Mouse (Mus musculus) liver, embryonic 12.5 days (tissue): ENCODE results near the gene Ncoa1. TPM values are rescaled to one million over a fixed set of nuclear protein-coding genes. Genes with fewer than 3 reads are reported as not detected.
"Not testable (repeated sequence)": the region's sequence is repeated elsewhere in the genome, so short reads cannot be mapped to it uniquely, and the experiment has no call there.

Source experiments
- ATAC-seq: fragments of 200-750 bp; cut with Nextera tagmentation; 2 replicates; pipeline ENCODE4 v1.8.0; 2017; ENCODE audit warnings: moderate number of reproducible peaks, mild to moderate bottlenecking, moderate library complexity
- H3K27ac ChIP-seq: fragments of 300-500 bp; sonication (generic); 2 replicates; pipeline ENCODE4 v1.5.1; 2016; ENCODE audit warnings: mild to moderate bottlenecking
- H3K27me3 ChIP-seq: fragments of 300-500 bp; sonication (generic); replicated peaks from 2 replicates; pipeline ENCODE4 v1.6.1; 2016; ENCODE audit warnings: mild to moderate bottlenecking, moderate library complexity
- H3K36me3 ChIP-seq: fragments of 300-500 bp; sonication (generic); 2 replicates; pipeline ENCODE4 v1.6.1; 2016; ENCODE audit warnings: mild to moderate bottlenecking, moderate library complexity
- H3K4me1 ChIP-seq: fragments of 300-500 bp; sonication (generic); 2 replicates; pipeline ENCODE4 v1.6.1; 2016
- H3K4me2 ChIP-seq: fragments of 300-500 bp; sonication (generic); 2 replicates; pipeline ENCODE4 v1.6.1; 2016; ENCODE audit warnings: mild to moderate bottlenecking, moderate library complexity
- H3K4me3 ChIP-seq: fragments of 300-500 bp; sonication (generic); 2 replicates; pipeline ENCODE4 v1.5.1; 2016; ENCODE audit warnings: mild to moderate bottlenecking, moderate library complexity
- H3K9ac ChIP-seq: fragments of 300-500 bp; sonication (generic); 2 replicates; pipeline ENCODE4 v1.6.1; 2016; ENCODE audit warnings: mild to moderate bottlenecking, moderate library complexity
- H3K9me3 ChIP-seq: fragments of 300-500 bp; sonication (generic); replicated peaks from 2 replicates; pipeline ENCODE4 v1.6.1; 2016; ENCODE audit warnings: mild to moderate bottlenecking, moderate library complexity
- WGBS: fragments of 180-500 bp; shearing (Covaris S2); methylation state at CpG from one replicate; pipeline ENCODE4 v1.1.7; 2016; ENCODE audit not compliant: insufficient replicate concordance; 5-methylcytosine and 5-hydroxymethylcytosine counted together
- polyA plus RNA-seq: library from polyadenylated mRNA; unstranded; fragments of >200 nt; fragmentation: Nextera tagmentation; extraction: Ambion mirVana; gene quantifications from 2 replicates; pipeline ENCODE4 v1.2.1, GENCODE M21; 2016

Gene Ncoa1
- polyA plus RNA-seq, 1 experiment from 2014 or later, result 1.9 TPM

GRCm38 (mm10) chr12:4386077-4386719 lies 90.8 kb downstream of the Ncoa1 start:
- H3K36me3 ChIP-seq, result no peaks in the 10 kb centered on the region
- H3K9ac ChIP-seq, result no peak overlapping the region
- no peaks in the 10 kb centered on the region for H3K27me3 ChIP-seq
- no peaks in the 10 kb centered on the region for H3K4me1 ChIP-seq
- no peak overlapping the region for H3K27ac ChIP-seq
- WGBS, result 61% methylated on average over 3 of the region's 3 CpGs
- no peaks in the 10 kb centered on the region for H3K9me3 ChIP-seq
- no peak for ATAC-seq
- H3K4me2 ChIP-seq, result no peak overlapping the region
- no peak overlapping the region for H3K4me3 ChIP-seq

- Histone ChIP-seq H3K4me3 (no peak overlapping the region), H3K9me3 (no peaks in the 10 kb centered on the region), H3K27ac (no peak overlapping the region), H3K27me3 (no peaks in the 10 kb centered on the region), H3K9ac (no peak overlapping the region), H3K4me1 (no peaks in the 10 kb centered on the region), H3K4me2 (no peak overlapping the region), H3K36me3 (no peaks in the 10 kb centered on the region)
- WGBS, result 68% methylated on average over 3 of the region's 3 CpGs
- no peak for ATAC-seq
These were observed 93.9 kb downstream of the Ncoa1 start for GRCm38 (mm10) chr12:4383061-4383460.

- H3K9me3 ChIP-seq, result no peaks in the 10 kb centered on the region
- no peak overlapping the region for H3K27ac ChIP-seq
- WGBS, result 30% methylated on average over 7 of the region's 7 CpGs
- H3K4me1 ChIP-seq, result no peaks in the 10 kb centered on the region
- no peaks in the 10 kb centered on the region for H3K27me3 ChIP-seq
- H3K4me2 ChIP-seq, result no peak overlapping the region
- no peak overlapping the region for H3K4me3 ChIP-seq
- no peak for ATAC-seq
- no peak overlapping the region for H3K9ac ChIP-seq
- no peaks in the 10 kb centered on the region for H3K36me3 ChIP-seq
These were observed 97.6 kb downstream of the Ncoa1 start for GRCm38 (mm10) chr12:4379298-4379957.

GRCm38 (mm10) chr12:4376475-4376874 lies 100.5 kb downstream of the Ncoa1 start:
- Histone ChIP-seq H3K9ac (no peak overlapping the region), H3K4me2 (no peak overlapping the region), H3K27me3 (no peaks in the 10 kb centered on the region), H3K4me3 (no peak overlapping the region), H3K36me3 (no peaks in the 10 kb centered on the region), H3K27ac (no peak overlapping the region), H3K4me1 (no peaks in the 10 kb centered on the region), H3K9me3 (no peaks in the 10 kb centered on the region)
- 74% methylated on average over 4 of the region's 4 CpGs for WGBS
- no peak for ATAC-seq

- Histone ChIP-seq H3K9ac (no peak overlapping the region), H3K36me3 (no peaks in the 10 kb centered on the region), H3K27ac (no peak overlapping the region), H3K4me2 (no peak overlapping the region), H3K4me3 (no peak overlapping the region), H3K9me3 (no peaks in the 10 kb centered on the region), H3K4me1 (no peaks in the 10 kb centered on the region), H3K27me3 (no peaks in the 10 kb centered on the region)
- no peak for ATAC-seq
- 82% methylated on average over 6 of the region's 6 CpGs for WGBS
These were observed 102.0 kb downstream of the Ncoa1 start for GRCm38 (mm10) chr12:4374816-4375493.

GRCm38 (mm10) chr12:4371406-4371805 lies 105.6 kb downstream of the Ncoa1 start:
- no peak overlapping the region for H3K9ac ChIP-seq
- no peaks in the 10 kb centered on the region for H3K36me3 ChIP-seq
- no peak for ATAC-seq
- WGBS, result 39% methylated on average over 1 of the region's 1 CpGs
- H3K4me2 ChIP-seq, result no peak overlapping the region
- H3K4me3 ChIP-seq, result no peak overlapping the region
- no peak overlapping the region for H3K27ac ChIP-seq
- H3K4me1 ChIP-seq, result no peaks in the 10 kb centered on the region
- no peaks in the 10 kb centered on the region for H3K9me3 ChIP-seq
- no peaks in the 10 kb centered on the region for H3K27me3 ChIP-seq

GRCm38 (mm10) chr12:4365951-4366350 lies 111.0 kb downstream of the Ncoa1 start:
- Histone ChIP-seq H3K4me2 (no peak overlapping the region), H3K9ac (no peak overlapping the region), H3K27ac (no peak overlapping the region), H3K4me3 (no peak overlapping the region), H3K4me1 (no peaks in the 10 kb centered on the region), H3K9me3 (no peaks in the 10 kb centered on the region), H3K36me3 (no peaks in the 10 kb centered on the region), H3K27me3 (no peaks in the 10 kb centered on the region)
- ATAC-seq, result no peak
- 70% methylated on average over 1 of the region's 1 CpGs for WGBS

GRCm38 (mm10) chr12:4359475-4359874 lies 117.5 kb downstream of the Ncoa1 start:
- H3K4me1 ChIP-seq, result no peaks in the 10 kb centered on the region
- no peak overlapping the region for H3K27ac ChIP-seq
- no peak overlapping the region for H3K4me3 ChIP-seq
- 83% methylated on average over 1 of the region's 1 CpGs for WGBS
- no peaks in the 10 kb centered on the region for H3K9me3 ChIP-seq
- no peaks in the 10 kb centered on the region for H3K27me3 ChIP-seq
- H3K4me2 ChIP-seq, result no peak overlapping the region
- H3K9ac ChIP-seq, result no peak overlapping the region
- no peak for ATAC-seq
- no peaks in the 10 kb centered on the region for H3K36me3 ChIP-seq

DNA sequence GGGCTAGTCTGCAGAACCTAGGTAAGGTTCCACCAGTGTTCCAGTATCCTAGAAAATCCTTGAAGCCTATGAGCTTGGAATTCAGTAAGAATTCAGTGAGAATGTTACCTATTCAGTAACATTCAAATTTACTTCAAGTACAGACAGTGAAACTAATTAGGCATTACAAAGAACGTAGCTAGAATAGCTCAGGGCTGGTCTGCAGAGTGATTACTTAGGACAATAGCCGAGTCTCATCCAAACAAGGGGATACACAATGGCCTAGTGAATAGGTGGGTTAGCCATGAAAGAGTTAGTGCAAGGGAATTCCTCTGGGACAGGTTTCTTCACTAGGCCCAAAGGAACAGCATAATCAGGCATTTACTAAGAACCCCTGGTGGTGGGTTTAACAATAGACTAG lies 118.3 kb downstream of the Ncoa1 start:
- H3K27me3 ChIP-seq, H3K4me2 ChIP-seq, H3K4me1 ChIP-seq, H3K27ac ChIP-seq, H3K36me3 ChIP-seq, H3K9me3 ChIP-seq, H3K9ac ChIP-seq, H3K4me3 ChIP-seq, ATAC-seq: not testable (repeated sequence)
- 69% methylated on average over 2 of the region's 2 CpGs for WGBS

GRCm38 (mm10) chr12:4358100-4358499 lies 118.9 kb downstream of the Ncoa1 start:
- H3K27me3 ChIP-seq, result no peaks in the 10 kb centered on the region
- no peak overlapping the region for H3K9ac ChIP-seq
- 81% methylated on average over 4 of the region's 4 CpGs for WGBS
- H3K27ac ChIP-seq, result no peak overlapping the region
- no peaks in the 10 kb centered on the region for H3K9me3 ChIP-seq
- no peak for ATAC-seq
- no peaks in the 10 kb centered on the region for H3K36me3 ChIP-seq
- H3K4me2 ChIP-seq, result no peak overlapping the region
- H3K4me1 ChIP-seq, result no peaks in the 10 kb centered on the region
- no peak overlapping the region for H3K4me3 ChIP-seq

- Histone ChIP-seq H3K4me1 (no peaks in the 10 kb centered on the region), H3K36me3 (no peaks in the 10 kb centered on the region), H3K9me3 (no peaks in the 10 kb centered on the region), H3K27ac (no peak overlapping the region), H3K27me3 (no peaks in the 10 kb centered on the region), H3K9ac (no peak overlapping the region), H3K4me3 (no peak overlapping the region), H3K4me2 (no peak overlapping the region)
- 66% methylated on average over 5 of the region's 5 CpGs for WGBS
- no peak for ATAC-seq
These were observed 120.0 kb downstream of the Ncoa1 start for GRCm38 (mm10) chr12:4356834-4357445.

DNA sequence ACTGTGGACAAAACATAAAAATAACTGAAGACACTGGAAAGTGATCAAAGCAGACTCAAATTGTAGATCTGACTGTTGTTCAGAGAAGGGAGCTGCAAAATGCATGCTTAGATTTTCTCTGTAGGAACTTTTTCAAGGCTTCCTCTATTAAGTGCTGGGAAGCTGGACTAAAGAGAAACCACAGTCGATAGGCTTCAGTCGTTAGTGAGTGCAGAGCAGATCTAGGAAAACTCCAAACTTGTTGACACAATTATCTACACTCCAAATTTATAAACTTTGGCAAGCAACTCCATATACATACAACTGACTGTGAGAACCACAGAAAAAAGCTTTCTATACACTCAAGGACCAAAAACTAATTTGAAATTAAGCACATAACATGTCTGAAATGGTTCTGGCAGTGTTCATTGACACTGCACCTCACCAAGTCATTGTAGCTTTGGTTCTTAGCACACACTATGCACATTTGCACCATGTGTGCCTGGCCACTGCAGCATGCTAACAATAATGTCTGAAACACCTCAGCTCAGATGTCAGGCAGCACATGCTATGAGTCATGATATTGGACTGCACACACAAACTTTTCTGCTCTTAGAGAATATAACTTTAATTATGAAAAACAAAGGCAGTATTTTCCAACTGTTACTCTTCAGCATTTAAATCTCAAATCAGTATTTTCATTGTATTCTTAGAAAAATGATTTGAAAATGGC lies 121.8 kb downstream of the Ncoa1 start:
- H3K9ac ChIP-seq, result no peak overlapping the region
- ATAC-seq, result no peak
- no peak overlapping the region for H3K4me2 ChIP-seq
- WGBS, result 53% methylated on average over 2 of the region's 2 CpGs
- H3K27ac ChIP-seq, result no peak overlapping the region
- H3K9me3 ChIP-seq, result no peaks in the 10 kb centered on the region
- H3K4me1 ChIP-seq, result no peaks in the 10 kb centered on the region
- H3K27me3 ChIP-seq, result no peaks in the 10 kb centered on the region
- no peaks in the 10 kb centered on the region for H3K36me3 ChIP-seq
- H3K4me3 ChIP-seq, result no peak overlapping the region
